Comparison of ENCODE assay signal across 20 mouse cellular contexts in genomic region chr6:145426501-145426900, GRCm38 (mm10).
"Had no signal": no experiment of that assay in that cellular context is flagged by ENCODE, and none has a peak within 500 bp of the region (broad histone marks: within the 10 kb centered on the region; RNA-seq: fewer than 3 reads in every experiment).

No protein-coding gene starts in this region.

- H3K9ac ChIP-seq: intestine, embryonic 15.5 days; liver, embryonic 13.5 days; lung, embryonic 14.5 days; midbrain, embryonic 12.5 days; neural tube, embryonic 13.5 days had no signal

- H3K4me2 ChIP-seq: intestine, embryonic 15.5 days; liver, embryonic 13.5 days; neural tube, embryonic 13.5 days had no signal

- H3K9me3 ChIP-seq: intestine, embryonic 15.5 days; liver, embryonic 13.5 days; megakaryocyte, embryonic 14.5 days; midbrain, embryonic 12.5 days; neural tube, embryonic 13.5 days had no signal

- H3K36me3 ChIP-seq: intestine, embryonic 15.5 days; liver, embryonic 13.5 days; midbrain, embryonic 12.5 days; neural tube, embryonic 13.5 days had no signal

- H3K4me3 ChIP-seq: intestine, embryonic 15.5 days; left cerebral cortex, adult 2 months; liver, embryonic 13.5 days; megakaryocyte, embryonic 14.5 days; midbrain, embryonic 12.5 days; myocyte; neural tube, embryonic 13.5 days had no signal

- H3K27me3 ChIP-seq: intestine, embryonic 15.5 days; liver, embryonic 13.5 days; midbrain, embryonic 12.5 days; neural tube, embryonic 13.5 days had no signal

- ATAC-seq: intestine, embryonic 15.5 days had no signal

- H3K4me1 ChIP-seq: intestine, embryonic 15.5 days; liver, embryonic 13.5 days; megakaryocyte, embryonic 14.5 days; neural tube, embryonic 13.5 days had no signal

- DNase-seq: kidney, adult 18-20 months; kidney, adult 9 months; kidney, postnatal 36 days; layer of hippocampus, postnatal 36 days; liver, embryonic 13.5 days; lung, embryonic 14.5 days; lung, postnatal 36 days; retina, postnatal 1 day; right cerebral cortex, postnatal 4 days; thymus, adult 2 months; thymus, postnatal 14 days; thymus, postnatal 4 days had no signal

- H3K27ac ChIP-seq: intestine, embryonic 15.5 days; kidney, postnatal 0 days; left cerebral cortex, adult 2 months; liver, embryonic 13.5 days; midbrain, embryonic 12.5 days; neural tube, embryonic 13.5 days; stomach, postnatal 0 days had no signal
